ENCODE assay signal across 9 mouse cellular contexts in genomic region chr1:172340729-172341321, GRCm38 (mm10). TPM values are rescaled to one million over a fixed set of nuclear protein-coding genes. Genes with fewer than 3 reads are reported as not detected.
DNase-seq lines count a peak whose midpoint lies in the region; ATAC-seq lines count a peak whose summit lies in the region.
"Had no signal": no experiment of that assay in that cellular context is flagged by ENCODE, and none has a peak within 500 bp of the region (broad histone marks: within the 10 kb centered on the region; RNA-seq: fewer than 3 reads in every experiment).

Kcnj10 (plus strand) TSS chr1:172341210.

- ATAC-seq in hindbrain, embryonic 13.5 days (ENCODE audit: low FRiP score), result peak; percentile 92

- H3K4me1 ChIP-seq in hindbrain, embryonic 13.5 days (replicated peaks), result peaks cover 33% of the 10 kb centered on the region

- peak within 1 kb of the TSS; percentile 63 for H3K9ac ChIP-seq in hindbrain, embryonic 13.5 days

- H3K27me3 ChIP-seq in hindbrain, embryonic 13.5 days, result peaks cover 19% of the 10 kb centered on the region; the same call in 1 of the 2 replicates

- peak; percentile 92 for DNase-seq in ZHBTc4 (ENCODE audit: low read depth, low spot score)
- peak; percentile 89 for DNase-seq in cerebellum, adult 9-11 months
- peak; percentile 69 to 76 for DNase-seq in frontal cortex, postnatal 14 days (ENCODE audit: low spot score in 2 of 2)
- peak; percentile 83 for DNase-seq in layer of hippocampus, postnatal 36 days
- DNase-seq in lung, postnatal 14 days, result peak; percentile 72
- DNase-seq in retina, embryonic 14.5 days (ENCODE audit: low spot score), result peak; percentile 82
- peak; percentile 56 for DNase-seq in urinary bladder, postnatal 25 days (ENCODE audit: low spot score)

- peak within 1 kb of the TSS; percentile 61 for H3K27ac ChIP-seq in hindbrain, embryonic 13.5 days

- H3K4me2 ChIP-seq in hindbrain, embryonic 13.5 days, result peak within 1 kb of the TSS; percentile 58

- WGBS in hindbrain, embryonic 13.5 days, result 1% methylated on average over 38 of the region's 38 CpGs

- H3K9me3 ChIP-seq in hindbrain, embryonic 13.5 days, result no peaks in the 10 kb centered on the region

- H3K36me3 ChIP-seq in hindbrain, embryonic 13.5 days, result no peaks in the 10 kb centered on the region

- H3K4me3 ChIP-seq in hindbrain, embryonic 13.5 days, result peak within 1 kb of the TSS; percentile 48
- H3K4me3 ChIP-seq: myocyte had no signal

RNA-seq across cellular contexts. Expression of gene Kcnj10, which starts in this region (rescaled TPM):
- polyA plus RNA-seq in hindbrain, embryonic 13.5 days (2015; fragmentation: Nextera tagmentation; extraction: Ambion mirVana), result 1.6 and 1.7 TPM in 2 replicates
- 10 to 100 TPM; 89.3 to 94.4 TPM for total RNA-seq in layer of hippocampus, postnatal 36 days (2021)
- polyA plus RNA-seq: myocyte had no signal

Comparison
In these comparisons a context has a peak if more than half of its experiments do, and no peak if none do; other contexts are left out.
1. Peak in every context shown above with its lines: DNase-seq, ATAC-seq, H3K4me3 ChIP-seq and H3K27ac ChIP-seq.